Mouse (Mus musculus) small intestine, adult 10 weeks (tissue): Measurements from ENCODE around the gene Vav1. TPM values are rescaled to one million over a fixed set of nuclear protein-coding genes. Genes with fewer than 3 reads are reported as not detected.

ENCODE experiments used
- polyA plus RNA-seq: library from polyadenylated mRNA; stranded (reverse); fragments of 350-450 nt; fragmentation: Illumina TruSeq; extraction: RNeasy Lipid Tissue Mini Kit (QIAGEN cat#74804); gene quantifications from one replicate; pipeline ENCODE4 v1.2.3, GENCODE M21; 2014; ENCODE audit warnings: low replicate concordance

Vav1 gene
- polyA plus RNA-seq = 1.1 TPM

DNA sequence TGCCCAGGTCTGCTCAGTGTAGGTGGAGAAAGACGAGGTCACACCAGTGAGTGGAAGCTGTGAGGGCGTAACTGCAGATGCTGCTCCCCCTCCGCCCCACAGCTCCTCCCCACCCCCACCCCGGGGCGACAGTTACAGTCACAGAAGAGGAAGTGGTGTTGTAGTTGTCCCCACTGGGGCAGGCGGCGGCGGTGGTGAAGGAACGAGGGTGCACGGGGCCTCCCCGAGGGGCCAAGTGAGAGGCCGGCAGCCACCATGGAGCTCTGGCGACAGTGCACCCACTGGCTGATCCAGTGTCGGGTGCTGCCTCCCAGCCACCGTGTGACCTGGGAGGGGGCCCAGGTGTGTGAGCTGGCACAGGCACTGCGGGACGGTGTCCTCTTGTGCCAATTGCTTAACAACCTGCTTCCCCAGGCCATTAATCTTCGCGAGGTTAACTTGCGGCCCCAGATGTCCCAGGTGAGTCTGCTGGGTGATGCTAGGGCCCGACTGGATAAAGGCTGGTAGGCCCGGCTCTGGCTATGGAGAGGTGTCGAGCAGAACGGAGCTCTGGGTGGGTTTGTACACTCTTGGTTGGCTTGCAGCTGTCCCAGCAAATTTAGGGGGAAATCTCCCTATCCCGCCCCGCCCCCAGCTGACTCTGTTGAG lies at the start of gene Vav1:
Gene Vav1, plus strand, starts transcription at position 158 of the 648 bp plus-strand sequence.

DNA sequence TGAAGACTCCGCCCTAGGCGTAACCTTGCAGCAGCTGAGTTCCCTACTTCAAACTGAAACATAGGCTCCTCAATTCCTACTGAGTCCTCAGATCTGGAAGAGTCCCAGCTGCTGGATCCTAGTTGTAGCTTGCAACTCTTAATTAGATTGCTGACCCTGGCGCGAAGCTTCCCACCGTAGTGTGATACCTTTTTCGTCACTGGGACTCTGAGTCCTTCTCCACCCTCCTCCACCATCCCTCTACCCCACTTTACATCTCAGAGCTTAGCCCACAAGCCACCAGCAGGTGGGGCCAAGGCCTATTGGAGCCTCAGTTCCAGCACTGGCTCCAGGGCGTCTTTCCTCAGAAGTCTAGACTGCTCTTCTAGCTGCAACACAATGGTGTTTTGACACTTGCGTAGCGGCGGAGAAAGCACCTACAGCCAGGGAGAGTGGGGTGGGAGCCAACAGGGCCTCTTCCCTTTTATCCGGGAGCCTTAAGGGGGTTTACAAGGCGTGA lies 30.6 kb upstream of the Vav1 start, which contains the start of gene Gpr108:
Gene Gpr108, minus strand, starts transcription at position 246 of the 499 bp plus-strand sequence.

DNA sequence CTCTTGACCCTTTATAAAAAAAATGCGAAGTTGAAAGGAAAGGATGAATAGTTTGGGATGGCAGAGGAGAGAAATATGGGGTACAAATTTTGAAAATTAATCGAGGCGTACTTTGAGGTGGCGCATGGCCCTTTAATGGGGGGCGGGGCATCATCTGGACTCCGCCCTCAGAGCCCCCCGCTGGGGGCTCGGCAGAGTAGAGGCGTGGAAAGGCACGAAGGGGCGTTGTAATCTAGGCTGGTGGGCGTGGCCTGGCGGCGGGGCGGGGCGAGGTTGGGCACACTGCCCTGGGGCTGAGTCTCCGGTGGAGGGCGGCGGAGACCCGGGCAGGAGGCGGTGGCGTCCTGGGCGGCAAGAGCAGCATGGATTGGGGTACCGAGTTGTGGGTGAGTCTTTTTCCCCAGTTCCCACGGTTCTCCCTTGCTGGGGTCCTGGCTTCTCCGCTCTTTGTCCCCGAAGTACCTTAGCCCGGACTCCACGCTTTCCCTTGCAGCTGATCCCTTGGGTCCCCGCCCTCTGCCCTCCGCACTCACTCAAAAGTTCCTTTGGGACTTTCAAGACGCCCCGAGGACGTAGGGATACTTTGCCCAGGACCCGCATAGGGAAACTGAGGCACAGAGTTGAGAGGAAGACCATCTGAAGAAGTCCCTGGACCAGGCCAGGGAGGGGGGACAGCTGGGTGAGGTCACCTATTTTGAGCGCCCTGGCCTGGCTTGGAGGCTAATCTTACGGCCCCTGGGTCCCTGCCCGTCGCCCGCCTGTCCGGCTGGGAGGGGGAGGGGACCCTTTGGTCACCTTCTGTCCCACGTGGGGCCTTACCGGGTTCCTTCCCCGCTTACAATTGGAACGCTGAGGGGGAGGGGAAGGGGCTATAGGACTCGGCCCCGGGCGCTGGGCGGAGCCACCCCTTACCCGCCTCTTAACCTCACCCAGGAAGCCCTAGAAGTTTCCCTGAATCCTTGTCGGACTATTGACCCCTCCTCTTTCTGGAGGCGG lies 29.4 kb upstream of the Vav1 start, which contains the start of gene Trip10:
Gene Trip10, plus strand, starts transcription at position 270 of the 996 bp plus-strand sequence.

DNA sequence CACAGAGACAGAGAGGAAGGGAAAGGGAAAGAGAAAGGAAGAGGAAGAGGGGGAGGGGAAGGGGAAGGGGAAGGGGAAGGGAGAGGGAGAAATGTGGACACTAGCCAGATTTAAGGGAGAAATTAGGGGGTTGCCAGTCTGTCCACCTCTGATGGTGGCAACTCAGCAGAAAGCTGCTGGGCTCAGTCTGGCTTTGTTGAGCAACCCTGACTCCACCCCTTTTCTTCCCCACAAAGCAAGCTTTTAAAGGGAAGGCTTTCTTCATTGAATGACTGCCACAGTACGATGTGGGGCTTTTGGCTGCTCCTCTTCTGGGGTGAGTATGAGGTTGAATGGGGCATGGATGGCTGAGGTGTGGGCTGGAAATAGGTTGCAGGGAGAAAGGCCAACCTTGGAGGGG lies 79.5 kb downstream of the Vav1 start, which contains the start of gene Adgre1:
Gene Adgre1, plus strand, starts transcription at position 251 of the 400 bp plus-strand sequence.

Other genes starting within 250 kb of the Vav1 start
- 4.3 TPM for gene Khsrp, start 247.6 kb upstream of the Vav1 start, polyA plus RNA-seq
- not detected for gene Slc25a41, start 237.4 kb upstream of the Vav1 start, polyA plus RNA-seq
- gene Crb3, start 220.0 kb upstream of the Vav1 start, polyA plus RNA-seq = 27.2 TPM
- gene Slc25a23, start 219.2 kb upstream of the Vav1 start, polyA plus RNA-seq = 2.3 TPM
- gene Dennd1c, start 200.6 kb upstream of the Vav1 start, polyA plus RNA-seq = 3.3 TPM
- not detected for gene Tubb4a, start 191.3 kb upstream of the Vav1 start, polyA plus RNA-seq
- not detected for gene Tnfsf9, start 173.8 kb upstream of the Vav1 start, polyA plus RNA-seq
- not detected for gene Cd70, start 129.3 kb upstream of the Vav1 start, polyA plus RNA-seq
- not detected for gene Tnfsf14, start 84.9 kb upstream of the Vav1 start, polyA plus RNA-seq
- 23.0 TPM for gene C3, start 51.0 kb upstream of the Vav1 start, polyA plus RNA-seq
- 0.41 TPM for gene Gpr108, start 30.7 kb upstream of the Vav1 start, polyA plus RNA-seq
- gene Trip10, start 29.6 kb upstream of the Vav1 start, polyA plus RNA-seq = 1.5 TPM
- 10.6 TPM for gene Adgre1, start 79.6 kb downstream of the Vav1 start, polyA plus RNA-seq